Comparison of ENCODE assay signal across 8 mouse cellular contexts in the genomic region with DNA sequence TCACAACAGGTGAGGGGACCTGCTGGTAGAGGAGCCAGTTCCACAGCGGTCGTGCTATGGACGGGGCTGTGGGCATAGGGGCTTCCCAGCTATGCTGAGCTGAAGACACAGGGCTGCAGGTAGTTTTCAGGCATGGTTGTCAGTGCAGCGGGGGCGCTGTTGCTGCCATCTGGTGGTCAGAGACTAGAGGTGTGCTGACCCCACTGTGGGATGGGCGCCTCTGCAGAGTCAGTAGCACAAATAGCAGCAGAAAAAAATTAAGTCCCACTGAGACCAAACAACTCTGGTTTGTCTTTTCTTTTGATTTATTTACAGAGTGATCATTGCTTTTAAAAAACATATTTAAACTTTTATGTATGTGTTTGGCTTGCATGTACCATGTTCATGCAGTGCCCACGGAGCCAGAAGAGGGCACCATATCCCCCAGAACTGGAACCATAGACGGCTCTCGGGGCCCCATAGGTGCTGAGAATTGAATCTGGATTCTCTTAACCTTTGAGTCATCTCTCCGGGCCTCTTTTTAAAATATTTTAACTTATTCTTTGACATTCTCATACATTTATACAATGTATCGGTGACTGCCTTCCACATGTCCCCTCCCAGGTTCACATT. TPM values are rescaled to one million over a fixed set of nuclear protein-coding genes. Genes with fewer than 3 reads are reported as not detected.
DNase-seq lines count a peak whose midpoint lies in the region; ATAC-seq lines count a peak whose summit lies in the region.

No protein-coding gene starts in this region.

- H3K4me3 ChIP-seq in forebrain, embryonic 15.5 days = peak overlapping the region; percentile 8
- peak overlapping the region; percentile 39 for H3K4me3 ChIP-seq in hindbrain, embryonic 10.5 days
- no peak overlapping the region for H3K4me3 ChIP-seq in lung, embryonic 15.5 days

- H3K27ac ChIP-seq in forebrain, embryonic 15.5 days (replicated peaks) = no peak overlapping the region
- peak overlapping the region; percentile 78 for H3K27ac ChIP-seq in hindbrain, embryonic 10.5 days
- no peak overlapping the region for H3K27ac ChIP-seq in lung, embryonic 15.5 days

- peaks cover 5% of the 10 kb centered on the region; the same call in 1 of the 2 replicates for H3K4me1 ChIP-seq in forebrain, embryonic 15.5 days
- peaks cover 20% of the 10 kb centered on the region for H3K4me1 ChIP-seq in hindbrain, embryonic 10.5 days (replicated peaks)
- H3K4me1 ChIP-seq in lung, embryonic 15.5 days = no peaks in the 10 kb centered on the region

- DNase-seq in MEL-GATA-1-ER (ENCODE audit: extremely low read depth, low read depth) = peak; percentile 52
- peak; percentile 63 for DNase-seq in cerebellum, adult 11 months
- DNase-seq in hindbrain, embryonic 10.5 days (ENCODE audit: low spot score) = peak; percentile 79
- DNase-seq in layer of hippocampus, adult 8-10 months (ENCODE audit: low spot score in 2 of 2) = peak; percentile 31 to 55
- DNase-seq in ovary, postnatal 36 days (ENCODE audit: low spot score) = peak; percentile 70
- DNase-seq in thymus, postnatal 36 days = peak; percentile 73 to 74

- no peak overlapping the region for H3K9ac ChIP-seq in forebrain, embryonic 15.5 days (replicated peaks)
- no peak overlapping the region for H3K9ac ChIP-seq in lung, embryonic 15.5 days

- ATAC-seq in forebrain, embryonic 15.5 days (replicated peaks) = peak; percentile 68
- ATAC-seq in lung, embryonic 15.5 days (ENCODE audit: borderline replicate concordance, extremely low read depth, low FRiP score, low TSS enrichment) = peak; percentile 70; the same call in 1 of the 2 replicates

- no peaks in the 10 kb centered on the region for H3K36me3 ChIP-seq in forebrain, embryonic 15.5 days
- peaks cover 69% of the 10 kb centered on the region for H3K36me3 ChIP-seq in hindbrain, embryonic 10.5 days
- peaks cover 16% of the 10 kb centered on the region; the same call in 1 of the 2 replicates for H3K36me3 ChIP-seq in lung, embryonic 15.5 days

- H3K9me3 ChIP-seq in forebrain, embryonic 15.5 days = no peaks in the 10 kb centered on the region
- no peaks in the 10 kb centered on the region for H3K9me3 ChIP-seq in hindbrain, embryonic 10.5 days
- H3K9me3 ChIP-seq in lung, embryonic 15.5 days = no peaks in the 10 kb centered on the region

- H3K4me2 ChIP-seq in forebrain, embryonic 15.5 days (replicated peaks) = peak overlapping the region; percentile 37
- H3K4me2 ChIP-seq in lung, embryonic 15.5 days = no peak overlapping the region

- WGBS in forebrain, embryonic 15.5 days = 26% methylated on average over 11 of the region's 11 CpGs
- WGBS in hindbrain, embryonic 10.5 days = 29% methylated on average over 11 of the region's 11 CpGs
- 31% methylated on average over 11 of the region's 11 CpGs for WGBS in lung, embryonic 15.5 days

- no peaks in the 10 kb centered on the region for H3K27me3 ChIP-seq in forebrain, embryonic 15.5 days
- no peaks in the 10 kb centered on the region for H3K27me3 ChIP-seq in hindbrain, embryonic 10.5 days (ENCODE audit: insufficient read depth, poor library complexity, severe bottlenecking)
- no peaks in the 10 kb centered on the region for H3K27me3 ChIP-seq in lung, embryonic 15.5 days

RNA-seq across cellular contexts. Expression of a gene that starts 8.3 kb away (rescaled TPM):
- polyA plus RNA-seq in forebrain, embryonic 15.5 days (2015; fragmentation: Nextera tagmentation; extraction: Ambion mirVana) = 3.5 and 3.9 TPM in 2 replicates
- polyA plus RNA-seq in hindbrain, embryonic 10.5 days (2016; fragmentation: Nextera tagmentation; extraction: Ambion mirVana) = 6.1 and 7.8 TPM in 2 replicates
- total RNA-seq in layer of hippocampus, adult 8-10 months (2022) = 1 to 10 TPM; 6.0 to 6.9 (median 6.3) TPM
- 9.5 and 12.3 TPM in 2 replicates for polyA plus RNA-seq in lung, embryonic 15.5 days (2015; fragmentation: Nextera tagmentation; extraction: Ambion mirVana)

RNA-seq across cellular contexts. Expression of a gene that starts 8.3 kb away (rescaled TPM):
- 3.0 and 3.7 TPM in 2 replicates for polyA plus RNA-seq in forebrain, embryonic 15.5 days (2015; fragmentation: Nextera tagmentation; extraction: Ambion mirVana)
- polyA plus RNA-seq in hindbrain, embryonic 10.5 days (2016; fragmentation: Nextera tagmentation; extraction: Ambion mirVana) = 6.8 and 7.1 TPM in 2 replicates
- 1 to 10 TPM; 5.9 to 8.0 (median 7.0) TPM for total RNA-seq in layer of hippocampus, adult 8-10 months (2022)
- polyA plus RNA-seq in lung, embryonic 15.5 days (2015; fragmentation: Nextera tagmentation; extraction: Ambion mirVana) = 7.6 and 8.7 TPM in 2 replicates

RNA-seq across cellular contexts. Expression of a gene that starts 29.3 kb away (rescaled TPM):
- polyA plus RNA-seq in forebrain, embryonic 15.5 days (2015; fragmentation: Nextera tagmentation; extraction: Ambion mirVana) = 0.75 and 1.4 TPM in 2 replicates
- 1.5 and 1.8 TPM in 2 replicates for polyA plus RNA-seq in hindbrain, embryonic 10.5 days (2016; fragmentation: Nextera tagmentation; extraction: Ambion mirVana)
- 1 to 10 TPM; 3.6 to 8.6 (median 6.1) TPM for total RNA-seq in layer of hippocampus, adult 8-10 months (2022)
- polyA plus RNA-seq in lung, embryonic 15.5 days (2015; fragmentation: Nextera tagmentation; extraction: Ambion mirVana) = 7.0 and 7.6 TPM in 2 replicates

RNA-seq across cellular contexts. Expression of a gene that starts 56.1 kb away (rescaled TPM):
- polyA plus RNA-seq in forebrain, embryonic 15.5 days (2015; fragmentation: Nextera tagmentation; extraction: Ambion mirVana) = 0.09 and 0.18 TPM in 2 replicates
- polyA plus RNA-seq in hindbrain, embryonic 10.5 days (2016; fragmentation: Nextera tagmentation; extraction: Ambion mirVana) = 0.04 TPM in 1 of 2 replicates, not detected in the other
- under 1 TPM; 0.36 to 0.71 (median 0.52) TPM for total RNA-seq in layer of hippocampus, adult 8-10 months (2022)
- 0.05 and 0.09 TPM in 2 replicates for polyA plus RNA-seq in lung, embryonic 15.5 days (2015; fragmentation: Nextera tagmentation; extraction: Ambion mirVana)
